Mouse (Mus musculus) liver, postnatal 0 days (tissue): ENCODE measurements at regions not wholly inside any gene's neighbourhood (a gene's known extent, or its start where the extent isn't known, plus 50 kb on each side); places are given as distances from the start of the nearest gene placed in this dataset.

Source experiments
- CTCF ChIP-seq: sonication (generic); IDR thresholded peaks from 2 replicates; pipeline ENCODE4 v1.5.1; 2016; ENCODE audit warnings: antibody characterized with exemption, low read depth
- EP300 ChIP-seq: IDR thresholded peaks from 2 replicates; pipeline ENCODE4 v1.6.1; 2016; ENCODE audit warnings: antibody characterized with exemption, low read depth, mild to moderate bottlenecking

GRCm38 (mm10) chr14:36646237-36646636 lies 322.3 kb downstream of the Ccser2 start:
- TF ChIP-seq CTCF (no peak), EP300 (no peak)
